Mouse (Mus musculus): ENCODE data around the gene Tmem268. TPM values are rescaled to one million over a fixed set of nuclear protein-coding genes. Genes with fewer than 3 reads are reported as not detected.

Tmem268 gene
- polyA plus RNA-seq, 1 experiment from 2014 or later = 6.0 TPM

GRCm38 (mm10) chr4:63552865-63553264 lies 5.7 kb upstream of the Tmem268 start:
- Histone ChIP-seq H3K36me3 (ENCODE audit: control insufficient read depth, insufficient read depth) (peaks cover 30% of the 10 kb centered on the region), H3K27ac (ENCODE audit: low read length) (no peak overlapping the region), H3K27me3 (replicated peaks; ENCODE audit: control insufficient read depth, insufficient read depth, low read length) (no peaks in the 10 kb centered on the region), H3K4me3 (replicated peaks; ENCODE audit: low read length) (no peak overlapping the region), H3K4me1 (replicated peaks; ENCODE audit: control insufficient read depth, insufficient read depth, low read length) (peaks cover 6% of the 10 kb centered on the region), H3K9ac (replicated peaks; ENCODE audit: low read depth, low read length) (no peak overlapping the region), H3K9me3 (ENCODE audit: control insufficient read depth, low read length) (no peaks in the 10 kb centered on the region), H3K4me2 (ENCODE audit: low read length) (no peak overlapping the region)
- ATAC-seq = no peak
- 90% methylated on average over 1 of the region's 1 CpGs for WGBS

GRCm38 (mm10) chr4:63553789-63554576 lies 4.6 kb upstream of the Tmem268 start:
- H3K27ac ChIP-seq (ENCODE audit: low read length) = no peak overlapping the region
- 39% methylated on average over 4 of the region's 4 CpGs for WGBS
- H3K4me3 ChIP-seq (replicated peaks; ENCODE audit: low read length) = no peak overlapping the region
- no peaks in the 10 kb centered on the region for H3K27me3 ChIP-seq (replicated peaks; ENCODE audit: control insufficient read depth, insufficient read depth, low read length)
- no peak overlapping the region for H3K4me2 ChIP-seq (ENCODE audit: low read length)
- H3K4me1 ChIP-seq (replicated peaks; ENCODE audit: control insufficient read depth, insufficient read depth, low read length) = peaks cover 7% of the 10 kb centered on the region
- H3K9ac ChIP-seq (replicated peaks; ENCODE audit: low read depth, low read length) = no peak overlapping the region
- H3K36me3 ChIP-seq (ENCODE audit: control insufficient read depth, insufficient read depth) = peaks cover 26% of the 10 kb centered on the region
- no peak for ATAC-seq
- H3K9me3 ChIP-seq (ENCODE audit: control insufficient read depth, low read length) = no peaks in the 10 kb centered on the region

GRCm38 (mm10) chr4:63554616-63555015 lies 4.0 kb upstream of the Tmem268 start:
- ATAC-seq = no peak
- Histone ChIP-seq H3K27me3 (replicated peaks; ENCODE audit: control insufficient read depth, insufficient read depth, low read length) (no peaks in the 10 kb centered on the region), H3K4me2 (ENCODE audit: low read length) (no peak overlapping the region), H3K27ac (ENCODE audit: low read length) (no peak overlapping the region), H3K4me1 (replicated peaks; ENCODE audit: control insufficient read depth, insufficient read depth, low read length) (peaks cover 11% of the 10 kb centered on the region), H3K9ac (replicated peaks; ENCODE audit: low read depth, low read length) (no peak overlapping the region), H3K9me3 (ENCODE audit: control insufficient read depth, low read length) (no peaks in the 10 kb centered on the region), H3K4me3 (replicated peaks; ENCODE audit: low read length) (no peak overlapping the region), H3K36me3 (ENCODE audit: control insufficient read depth, insufficient read depth) (peaks cover 19% of the 10 kb centered on the region)
- WGBS = 45% methylated on average over 3 of the region's 3 CpGs

GRCm38 (mm10) chr4:63555111-63555510 lies 3.5 kb upstream of the Tmem268 start:
- Histone ChIP-seq H3K27ac (ENCODE audit: low read length) (no peak overlapping the region), H3K4me2 (ENCODE audit: low read length) (no peak overlapping the region), H3K4me3 (replicated peaks; ENCODE audit: low read length) (no peak overlapping the region), H3K27me3 (replicated peaks; ENCODE audit: control insufficient read depth, insufficient read depth, low read length) (no peaks in the 10 kb centered on the region), H3K4me1 (replicated peaks; ENCODE audit: control insufficient read depth, insufficient read depth, low read length) (peaks cover 11% of the 10 kb centered on the region), H3K9me3 (ENCODE audit: control insufficient read depth, low read length) (no peaks in the 10 kb centered on the region), H3K36me3 (ENCODE audit: control insufficient read depth, insufficient read depth) (peaks cover 18% of the 10 kb centered on the region), H3K9ac (replicated peaks; ENCODE audit: low read depth, low read length) (no peak overlapping the region)
- no peak for ATAC-seq
- 98% methylated on average over 2 of the region's 2 CpGs for WGBS

GRCm38 (mm10) chr4:63556665-63557064 lies 1.9 kb upstream of the Tmem268 start:
- H3K9ac ChIP-seq (replicated peaks; ENCODE audit: low read depth, low read length) = no peak overlapping the region
- peaks cover 11% of the 10 kb centered on the region for H3K4me1 ChIP-seq (replicated peaks; ENCODE audit: control insufficient read depth, insufficient read depth, low read length)
- 67% methylated on average over 5 of the region's 5 CpGs for WGBS
- no peak overlapping the region for H3K27ac ChIP-seq (ENCODE audit: low read length)
- no peaks in the 10 kb centered on the region for H3K27me3 ChIP-seq (replicated peaks; ENCODE audit: control insufficient read depth, insufficient read depth, low read length)
- no peak for ATAC-seq
- no peaks in the 10 kb centered on the region for H3K9me3 ChIP-seq (ENCODE audit: control insufficient read depth, low read length)
- H3K36me3 ChIP-seq (ENCODE audit: control insufficient read depth, insufficient read depth) = peaks cover 8% of the 10 kb centered on the region
- no peak overlapping the region for H3K4me3 ChIP-seq (replicated peaks; ENCODE audit: low read length)
- H3K4me2 ChIP-seq (ENCODE audit: low read length) = no peak overlapping the region

DNA sequence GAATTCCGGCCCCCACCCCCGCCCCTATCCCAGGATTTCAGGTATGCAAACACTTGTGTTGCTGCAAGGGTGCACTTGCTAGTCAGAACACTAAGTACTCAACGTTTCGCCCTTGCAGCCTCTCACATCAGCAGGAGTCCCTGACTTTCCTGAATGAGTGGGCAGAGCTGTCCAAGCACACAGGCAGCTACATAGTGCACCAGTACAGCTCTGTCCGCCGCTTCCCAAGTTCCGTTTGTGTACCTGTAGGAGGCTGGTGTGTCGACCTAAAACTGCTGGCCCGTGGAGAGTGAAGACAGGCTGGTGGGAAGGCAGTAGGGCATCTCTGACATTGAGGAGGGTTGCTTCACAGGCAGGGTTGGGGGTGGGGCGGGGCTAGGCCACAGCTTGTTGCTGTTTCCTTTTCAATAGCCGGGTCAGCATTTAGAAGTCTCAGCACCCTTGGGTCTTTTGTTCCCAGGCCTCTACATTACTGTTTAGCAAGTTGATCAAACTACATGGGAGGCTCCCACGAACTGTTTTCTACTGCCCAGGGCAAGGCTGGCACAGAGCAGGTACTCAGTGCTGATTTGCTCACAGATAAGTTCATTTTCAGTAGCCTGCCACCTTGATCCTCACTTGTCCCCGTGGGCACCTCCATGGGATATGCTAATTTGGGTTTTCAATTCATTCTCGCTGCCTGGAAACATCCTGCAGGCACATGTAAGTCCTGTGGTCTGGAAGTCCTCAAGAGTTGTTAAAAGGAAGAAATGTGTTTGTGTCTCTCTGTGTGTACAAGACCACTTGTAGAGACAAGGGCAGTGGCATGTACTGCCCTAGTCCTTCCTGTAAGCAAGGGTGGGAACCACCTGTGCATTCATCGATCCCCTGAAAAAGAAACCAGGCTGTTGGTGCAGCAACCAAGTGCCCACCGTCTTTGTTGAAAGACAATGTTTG lies 1.2 kb upstream of the Tmem268 start:
- Histone ChIP-seq H3K27ac (ENCODE audit: low read length) (no peak overlapping the region), H3K4me1 (replicated peaks; ENCODE audit: control insufficient read depth, insufficient read depth, low read length) (peaks cover 11% of the 10 kb centered on the region), H3K4me3 (replicated peaks; ENCODE audit: low read length) (no peak overlapping the region), H3K9me3 (ENCODE audit: control insufficient read depth, low read length) (no peaks in the 10 kb centered on the region), H3K36me3 (ENCODE audit: control insufficient read depth, insufficient read depth) (peaks cover 2% of the 10 kb centered on the region; the same call in 1 of the 2 replicates), H3K4me2 (ENCODE audit: low read length) (peak overlapping the region; percentile 77; the same call in 1 of the 2 replicates), H3K9ac (replicated peaks; ENCODE audit: low read depth, low read length) (no peak overlapping the region), H3K27me3 (replicated peaks; ENCODE audit: control insufficient read depth, insufficient read depth, low read length) (no peaks in the 10 kb centered on the region)
- ATAC-seq = no peak
- WGBS = 33% methylated on average over 16 of the region's 16 CpGs

DNA sequence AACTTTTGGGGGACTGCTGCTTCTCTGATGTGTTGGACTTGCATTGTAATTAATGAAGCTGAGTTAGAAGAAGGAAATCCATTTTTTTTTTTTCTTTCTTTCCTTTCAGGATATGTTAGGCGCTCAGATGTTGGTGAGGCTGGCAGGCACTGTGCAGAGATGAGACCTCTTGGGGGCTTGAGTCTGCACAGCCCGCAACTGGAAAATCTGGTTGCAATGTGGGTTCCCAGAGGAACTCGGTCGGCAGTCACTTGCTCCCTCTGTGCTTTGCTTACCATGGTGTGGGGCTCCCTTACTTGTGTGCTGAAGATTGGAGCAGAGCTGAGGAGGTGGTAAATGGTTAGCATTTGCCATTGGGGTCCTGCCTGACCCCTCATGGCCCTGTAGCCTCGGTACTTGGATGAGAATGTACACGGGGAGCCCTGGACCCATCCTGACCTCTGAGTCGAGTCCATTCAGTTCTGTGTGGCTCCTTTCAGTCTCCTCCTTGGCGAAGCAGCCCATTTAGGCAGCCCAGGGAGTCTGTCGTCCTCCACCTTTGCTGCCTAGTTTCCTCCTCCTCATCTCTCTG lies 631 bp downstream of the Tmem268 start:
- Histone ChIP-seq H3K9ac (replicated peaks; ENCODE audit: low read depth, low read length) (peak overlapping the region; percentile 79; the same call in 1 of the 2 replicates), H3K4me3 (replicated peaks; ENCODE audit: low read length) (peak overlapping the region; percentile 63), H3K4me1 (replicated peaks; ENCODE audit: control insufficient read depth, insufficient read depth, low read length) (peaks cover 11% of the 10 kb centered on the region), H3K4me2 (ENCODE audit: low read length) (peak overlapping the region; percentile 77), H3K36me3 (ENCODE audit: control insufficient read depth, insufficient read depth) (no peaks in the 10 kb centered on the region), H3K9me3 (ENCODE audit: control insufficient read depth, low read length) (no peaks in the 10 kb centered on the region), H3K27ac (ENCODE audit: low read length) (no peak overlapping the region), H3K27me3 (replicated peaks; ENCODE audit: control insufficient read depth, insufficient read depth, low read length) (no peaks in the 10 kb centered on the region)
- WGBS = 39% methylated on average over 9 of the region's 9 CpGs
- ATAC-seq = peak; percentile 24; the same call in 1 of the 2 replicates

- no peaks in the 10 kb centered on the region for H3K27me3 ChIP-seq (replicated peaks; ENCODE audit: control insufficient read depth, insufficient read depth, low read length)
- no peak for ATAC-seq
- WGBS = 53% methylated on average over 8 of the region's 8 CpGs
- no peaks in the 10 kb centered on the region for H3K36me3 ChIP-seq (ENCODE audit: control insufficient read depth, insufficient read depth)
- H3K4me2 ChIP-seq (ENCODE audit: low read length) = no peak overlapping the region
- H3K27ac ChIP-seq (ENCODE audit: low read length) = no peak overlapping the region
- no peak overlapping the region for H3K4me3 ChIP-seq (replicated peaks; ENCODE audit: low read length)
- no peaks in the 10 kb centered on the region for H3K9me3 ChIP-seq (ENCODE audit: control insufficient read depth, low read length)
- H3K9ac ChIP-seq (replicated peaks; ENCODE audit: low read depth, low read length) = no peak overlapping the region
- peaks cover 11% of the 10 kb centered on the region for H3K4me1 ChIP-seq (replicated peaks; ENCODE audit: control insufficient read depth, insufficient read depth, low read length)
Measured at GRCm38 (mm10) chr4:63560079-63560478, 1.5 kb downstream of the Tmem268 start.
